Mouse (Mus musculus) lung, postnatal 25 days (tissue): ENCODE data around the gene Pigk.

Source experiments
- DNase-seq: peaks from one replicate; pipeline ENCODE4 v3.0.0; 2022; ENCODE audit warnings: low spot score

Gene Pigk

GRCm38 (mm10) chr3:152842648-152843047 lies 128.7 kb downstream of the Pigk start:
- DNase-seq: no peak

- no peak for DNase-seq
These were observed 130.0 kb downstream of the Pigk start for GRCm38 (mm10) chr3:152843925-152844324.

GRCm38 (mm10) chr3:152855006-152855614 lies 141.2 kb downstream of the Pigk start:
- no peak for DNase-seq

- no peak for DNase-seq
These were observed 142.2 kb downstream of the Pigk start for GRCm38 (mm10) chr3:152856095-152856494.

GRCm38 (mm10) chr3:152861450-152861849 lies 147.6 kb downstream of the Pigk start:
- no peak for DNase-seq

GRCm38 (mm10) chr3:152861978-152862377 lies 148.1 kb downstream of the Pigk start:
- no peak for DNase-seq

- DNase-seq: no peak
These were observed 152.4 kb downstream of the Pigk start for GRCm38 (mm10) chr3:152866035-152866965.

- no peak for DNase-seq
These were observed 154.0 kb downstream of the Pigk start for GRCm38 (mm10) chr3:152867654-152868525.

- no peak for DNase-seq
These were observed 158.2 kb downstream of the Pigk start for GRCm38 (mm10) chr3:152872054-152872453.

- no peak for DNase-seq
These were observed 158.7 kb downstream of the Pigk start for GRCm38 (mm10) chr3:152872596-152872995.

GRCm38 (mm10) chr3:152874431-152875355 lies 160.8 kb downstream of the Pigk start:
- no peak for DNase-seq

- DNase-seq: no peak
These were observed 161.9 kb downstream of the Pigk start for GRCm38 (mm10) chr3:152875723-152876290.

GRCm38 (mm10) chr3:152880121-152880835 lies 166.4 kb downstream of the Pigk start:
- DNase-seq: no peak

- no peak for DNase-seq
These were observed 167.8 kb downstream of the Pigk start for GRCm38 (mm10) chr3:152881706-152882105.

- DNase-seq: no peak
These were observed 169.7 kb downstream of the Pigk start for GRCm38 (mm10) chr3:152883556-152883955.

- DNase-seq: no peak
These were observed 172.8 kb downstream of the Pigk start for GRCm38 (mm10) chr3:152886749-152887148.

GRCm38 (mm10) chr3:152888116-152888515 lies 174.2 kb downstream of the Pigk start:
- no peak for DNase-seq

- DNase-seq: no peak
These were observed 181.0 kb downstream of the Pigk start for GRCm38 (mm10) chr3:152894935-152895334.

- no peak for DNase-seq
These were observed 182.2 kb downstream of the Pigk start for GRCm38 (mm10) chr3:152896111-152896510.

GRCm38 (mm10) chr3:152897196-152897595 lies 183.3 kb downstream of the Pigk start:
- no peak for DNase-seq
